Mouse (Mus musculus): Measurements from ENCODE around the gene Gm49450. TPM values are rescaled to one million over a fixed set of nuclear protein-coding genes. Genes with fewer than 3 reads are reported as not detected.
"Not testable (repeated sequence)": the region's sequence is repeated elsewhere in the genome, so short reads cannot be mapped to it uniquely, and the experiment has no call there.

Gm49450 gene
- polyA plus RNA-seq, 1 experiment = 0.22 TPM

DNA sequence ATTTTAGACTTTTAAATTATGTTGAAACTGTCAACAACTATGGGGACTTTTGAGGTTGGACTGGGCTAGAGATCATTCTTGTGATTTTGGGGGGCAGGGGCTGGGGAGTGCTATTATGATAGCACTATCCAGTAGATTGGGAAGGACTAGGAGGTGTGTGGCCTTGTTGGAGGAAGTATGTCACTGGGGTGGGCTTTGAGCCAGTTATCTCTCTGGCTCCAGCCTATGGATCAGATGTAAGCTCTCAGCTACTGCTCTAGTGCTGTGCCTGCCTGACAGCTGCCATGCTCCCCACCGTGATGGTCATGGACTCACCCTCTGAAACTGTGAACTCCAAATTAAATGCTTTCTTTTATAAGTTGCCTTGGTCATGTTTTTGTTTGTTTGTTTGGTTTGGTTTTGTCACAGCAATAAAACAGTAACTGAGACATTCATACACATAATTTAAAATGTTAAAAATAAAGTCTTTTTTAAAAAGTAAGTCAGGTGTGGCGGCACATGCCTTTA lies 30.3 kb downstream of the Gm49450 start:
- Histone ChIP-seq H3K79me3 (ENCODE audit: low read depth) (no peaks in the 10 kb centered on the region), H3K4me3 (ENCODE audit: insufficient read depth, poor library complexity, severe bottlenecking) (no peak overlapping the region), H3K79me2 (ENCODE audit: control insufficient read depth, insufficient read depth) (no peaks in the 10 kb centered on the region), H3K27me3 (ENCODE audit: control insufficient read depth, insufficient read depth, insufficient read length) (no peaks in the 10 kb centered on the region), H3ac (ENCODE audit: control insufficient read depth, insufficient read length, low read depth) (no peak overlapping the region), H3K36me3 (ENCODE audit: control insufficient read depth, insufficient read depth) (no peaks in the 10 kb centered on the region)
- TF ChIP-seq MYOG (IDR thresholded peaks at IDR 0.05; ENCODE audit: control insufficient read depth, extremely low read depth, insufficient read length) = no peak
- TF ChIP-seq USF1 (IDR thresholded peaks at IDR 0.05; ENCODE audit: low read depth) = no peak
- TF ChIP-seq CTCF (IDR thresholded peaks at IDR 0.05; ENCODE audit: control insufficient read depth, insufficient read depth, insufficient read length) = no peak
- no peak for TF ChIP-seq MYOD1 (IDR thresholded peaks at IDR 0.05; ENCODE audit: control insufficient read depth, insufficient read length, low read depth)
- no peak for TF ChIP-seq FOSL1 (IDR thresholded peaks at IDR 0.05; ENCODE audit: insufficient read depth, low read length, poor library complexity, severe bottlenecking)
- no peak for TF ChIP-seq MAX (IDR thresholded peaks at IDR 0.05)
- no peak for TF ChIP-seq CEBPB (IDR thresholded peaks at IDR 0.05; ENCODE audit: low read depth)

DNA sequence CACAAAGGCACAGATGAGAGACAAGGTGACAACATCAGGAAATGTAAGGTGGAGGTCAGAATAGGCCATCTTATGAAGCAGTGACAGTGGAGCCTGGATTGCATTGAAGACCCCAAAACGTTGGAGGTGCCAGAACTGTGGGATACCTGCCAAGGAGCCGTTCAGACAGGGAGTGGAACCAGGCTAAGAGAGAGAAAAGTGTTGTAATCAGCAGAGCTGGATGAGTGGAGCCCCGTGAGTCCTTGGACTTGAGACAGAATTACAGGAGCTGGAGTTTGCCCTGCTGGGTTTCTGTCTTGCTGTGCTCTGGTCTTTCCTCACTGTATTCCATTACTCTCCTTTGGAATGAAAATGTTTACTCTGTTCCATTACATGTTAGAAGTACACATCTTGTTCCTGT lies 30.8 kb downstream of the Gm49450 start:
- TF ChIP-seq MYOD1 (IDR thresholded peaks at IDR 0.05; ENCODE audit: control insufficient read depth, insufficient read length, low read depth) (no peak), CTCF (IDR thresholded peaks at IDR 0.05; ENCODE audit: control insufficient read depth, insufficient read depth, insufficient read length) (no peak), FOSL1 (IDR thresholded peaks at IDR 0.05; ENCODE audit: insufficient read depth, low read length, poor library complexity, severe bottlenecking) (no peak), CEBPB (IDR thresholded peaks at IDR 0.05; ENCODE audit: low read depth) (no peak), USF1 (IDR thresholded peaks at IDR 0.05; ENCODE audit: low read depth) (no peak), MYOG (IDR thresholded peaks at IDR 0.05; ENCODE audit: control insufficient read depth, extremely low read depth, insufficient read length) (no peak), MAX (IDR thresholded peaks at IDR 0.05) (no peak)
- H3K36me3 ChIP-seq (ENCODE audit: control insufficient read depth, insufficient read depth) = no peaks in the 10 kb centered on the region
- H3K79me2 ChIP-seq (ENCODE audit: control insufficient read depth, insufficient read depth) = peaks cover 2% of the 10 kb centered on the region

DNA sequence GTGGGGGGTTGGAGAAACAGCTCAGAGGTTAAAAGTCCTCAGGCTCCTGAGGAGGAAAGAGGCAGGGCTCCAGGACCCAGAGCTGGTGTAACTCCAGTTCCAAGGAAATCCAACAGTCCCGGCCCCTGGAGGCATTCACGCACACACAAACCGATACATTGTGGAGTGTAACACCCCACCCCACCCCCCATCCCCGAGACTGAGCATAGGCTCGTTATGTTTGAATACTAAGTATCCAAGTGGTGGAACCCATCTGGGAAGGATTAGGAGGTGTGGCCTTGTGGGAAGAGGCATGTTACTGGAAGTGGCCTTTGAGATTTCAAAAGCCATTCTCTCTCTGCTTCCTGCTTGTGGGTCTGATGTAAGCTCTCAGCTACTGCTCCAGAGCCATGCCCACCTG lies 31.8 kb downstream of the Gm49450 start:
- H3K27me3 ChIP-seq (ENCODE audit: control insufficient read depth, insufficient read depth, insufficient read length) = no peaks in the 10 kb centered on the region
- no peak overlapping the region for H3K4me3 ChIP-seq (ENCODE audit: insufficient read depth, poor library complexity, severe bottlenecking)
- TF ChIP-seq MYOG (IDR thresholded peaks at IDR 0.05; ENCODE audit: control insufficient read depth, extremely low read depth, insufficient read length) (no peak), MAX (IDR thresholded peaks at IDR 0.05) (no peak), CTCF (IDR thresholded peaks at IDR 0.05; ENCODE audit: control insufficient read depth, insufficient read depth, insufficient read length) (no peak), CEBPB (IDR thresholded peaks at IDR 0.05; ENCODE audit: low read depth) (no peak), USF1 (IDR thresholded peaks at IDR 0.05; ENCODE audit: low read depth) (no peak), MYOD1 (IDR thresholded peaks at IDR 0.05; ENCODE audit: control insufficient read depth, insufficient read length, low read depth) (no peak), FOSL1 (IDR thresholded peaks at IDR 0.05; ENCODE audit: insufficient read depth, low read length, poor library complexity, severe bottlenecking) (no peak)
- H3K79me3 ChIP-seq (ENCODE audit: low read depth) = no peaks in the 10 kb centered on the region
- no peak overlapping the region for H3ac ChIP-seq (ENCODE audit: control insufficient read depth, insufficient read length, low read depth)
- peaks cover 10% of the 10 kb centered on the region for H3K79me2 ChIP-seq (ENCODE audit: control insufficient read depth, insufficient read depth)
- H3K36me3 ChIP-seq (ENCODE audit: control insufficient read depth, insufficient read depth) = no peaks in the 10 kb centered on the region

More for the DNA sequence above, 30.8 kb downstream of the Gm49450 start:
- no peaks in the 10 kb centered on the region for H3K27me3 ChIP-seq (ENCODE audit: control insufficient read depth, insufficient read depth, insufficient read length)
- no peaks in the 10 kb centered on the region for H3K79me3 ChIP-seq (ENCODE audit: low read depth)
- H3K4me3 ChIP-seq (ENCODE audit: insufficient read depth, poor library complexity, severe bottlenecking) = no peak overlapping the region
- no peak overlapping the region for H3ac ChIP-seq (ENCODE audit: control insufficient read depth, insufficient read length, low read depth)

DNA sequence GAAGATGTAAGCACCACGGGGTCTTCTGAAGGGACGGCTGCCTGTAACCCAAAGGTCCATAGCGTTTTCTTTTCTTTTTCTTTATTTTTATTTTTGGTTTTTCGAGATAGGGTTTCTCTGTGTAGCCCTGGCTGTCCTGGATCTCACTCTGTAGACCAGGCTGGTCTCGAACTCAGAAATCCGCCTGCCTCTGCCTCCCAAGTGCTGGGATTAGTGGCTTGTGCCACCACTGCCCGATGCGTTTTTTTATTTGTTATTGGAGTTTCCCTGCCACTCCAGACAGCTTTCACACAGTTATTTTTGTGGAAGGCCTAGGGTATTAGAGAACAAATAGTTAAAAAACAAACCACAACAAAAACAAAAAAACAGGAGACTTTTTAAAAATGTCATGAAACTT lies 34.9 kb downstream of the Gm49450 start:
- H3K36me3 ChIP-seq (ENCODE audit: control insufficient read depth, insufficient read depth); H3K79me3 ChIP-seq (ENCODE audit: low read depth); H3K27me3 ChIP-seq (ENCODE audit: control insufficient read depth, insufficient read depth, insufficient read length): not testable (repeated sequence)
- peak overlapping the region; percentile 28 for H3ac ChIP-seq (ENCODE audit: control insufficient read depth, insufficient read length, low read depth)
- peak overlapping the region; percentile 23 for H3K4me3 ChIP-seq (ENCODE audit: insufficient read depth, poor library complexity, severe bottlenecking)
- H3K79me2 ChIP-seq (ENCODE audit: control insufficient read depth, insufficient read depth) = peaks cover 34% of the 10 kb centered on the region

DNA sequence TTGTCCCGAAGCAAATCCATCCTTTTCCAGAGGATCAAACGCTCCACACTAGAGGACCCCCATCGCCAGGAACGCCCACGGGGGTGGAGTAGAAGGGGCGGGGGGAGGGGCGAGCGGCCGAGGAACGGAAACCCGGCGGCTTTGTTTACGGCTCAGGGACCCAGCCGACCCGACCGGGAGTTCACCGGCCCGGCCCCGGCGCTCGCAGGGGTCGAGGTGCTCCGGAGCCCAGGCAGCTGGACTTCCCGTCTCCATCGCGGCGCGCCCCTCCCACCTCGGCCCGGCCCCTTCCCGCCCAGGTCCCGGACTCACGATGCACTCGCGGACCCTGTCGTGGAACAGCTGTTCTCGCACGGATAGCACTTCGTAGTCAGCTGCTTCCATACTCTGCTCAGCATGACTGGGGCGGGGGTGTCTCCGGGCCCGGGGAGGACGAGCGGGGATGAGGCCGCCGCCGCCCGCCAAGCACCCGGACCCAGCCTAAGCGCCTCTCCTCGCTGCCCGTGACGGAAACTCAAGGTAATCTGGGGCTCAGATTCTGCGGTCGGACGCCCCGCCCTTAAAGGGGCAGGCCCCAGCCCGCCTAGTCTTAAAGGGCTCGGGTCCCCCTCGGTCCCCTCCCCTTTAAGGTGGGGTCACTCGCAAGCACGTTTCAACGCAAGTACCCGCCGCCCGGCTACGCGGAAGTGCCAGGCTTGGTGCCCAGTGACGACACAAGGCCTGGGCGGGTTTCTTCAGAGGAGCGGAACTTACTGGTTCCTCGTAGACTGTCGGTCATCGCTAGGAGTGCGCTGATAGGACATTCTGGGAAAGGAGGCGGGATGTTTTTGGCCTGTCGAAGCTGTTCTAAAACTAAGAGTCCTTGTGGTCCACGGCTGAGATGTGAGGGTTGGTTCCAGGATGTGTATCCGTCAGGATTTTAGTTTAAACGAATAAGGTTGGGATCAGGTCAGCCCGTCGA lies 35.5 kb downstream of the Gm49450 start, which contains the start of gene Lmbr1l:
Gene Lmbr1l, minus strand, starts transcription at position 694 of the 961 bp plus-strand sequence.
- peaks cover 12% of the 10 kb centered on the region for H3K36me3 ChIP-seq (ENCODE audit: control insufficient read depth, insufficient read depth)
- H3K79me3 ChIP-seq (ENCODE audit: low read depth) = no peaks in the 10 kb centered on the region
- peaks cover 34% of the 10 kb centered on the region for H3K79me2 ChIP-seq (ENCODE audit: control insufficient read depth, insufficient read depth)
- H3K4me3 ChIP-seq (ENCODE audit: insufficient read depth, poor library complexity, severe bottlenecking) = peak within 1 kb of the TSS; percentile 78
- TF ChIP-seq MYOG (IDR thresholded peaks at IDR 0.05; ENCODE audit: control insufficient read depth, extremely low read depth, insufficient read length) = no peak
- no peak for TF ChIP-seq CTCF (IDR thresholded peaks at IDR 0.05; ENCODE audit: control insufficient read depth, insufficient read depth, insufficient read length)
- no peak for TF ChIP-seq USF1 (IDR thresholded peaks at IDR 0.05; ENCODE audit: low read depth)
- TF ChIP-seq CEBPB (IDR thresholded peaks at IDR 0.05; ENCODE audit: low read depth) = no peak
- no peak for TF ChIP-seq MAX (IDR thresholded peaks at IDR 0.05)
- no peak for TF ChIP-seq FOSL1 (IDR thresholded peaks at IDR 0.05; ENCODE audit: insufficient read depth, low read length, poor library complexity, severe bottlenecking)
- TF ChIP-seq MYOD1 (IDR thresholded peaks at IDR 0.05; ENCODE audit: control insufficient read depth, insufficient read length, low read depth) = no peak
- no peaks in the 10 kb centered on the region for H3K27me3 ChIP-seq (ENCODE audit: control insufficient read depth, insufficient read depth, insufficient read length)
- peak within 1 kb of the TSS; percentile 50 for H3ac ChIP-seq (ENCODE audit: control insufficient read depth, insufficient read length, low read depth)
